Mouse (Mus musculus): ENCODE data around the gene Cd300lg.

GRCm38 (mm10) chr11:102019736-102020135, 21.6 kb upstream of the Cd300lg start:
- TF ChIP-seq EP300 (IDR thresholded peaks at IDR 0.05; ENCODE audit: low read depth in 1 of 2, low read length in 2 of 2) (no peak), UBTF (IDR thresholded peaks at IDR 0.05; ENCODE audit: borderline replicate concordance, insufficient read depth, low read depth, low read length) (no peak), ZNF384 (IDR thresholded peaks at IDR 0.05; ENCODE audit: low read depth, low read length) (no peak), ZC3H11A (IDR thresholded peaks at IDR 0.05; ENCODE audit: low read depth, low read length) (no peak), CTCF (IDR thresholded peaks at IDR 0.05 in 2 of 3, conservative IDR thresholded peaks at IDR 0.05 in 1 of 3; ENCODE audit: control insufficient read depth in 1 of 3, insufficient read depth in 1 of 3, low read depth in 2 of 3, low read length in 3 of 3, poor library complexity in 1 of 3, severe bottlenecking in 1 of 3) (no peak), POLR2A (IDR thresholded peaks at IDR 0.05; ENCODE audit: control insufficient read depth in 1 of 2, insufficient read depth in 1 of 2, low read depth in 1 of 2, low read length in 2 of 2, poor library complexity in 1 of 2) (no peak)

All from MEL (cell line).